ENCODE assay signal across 23 mouse cellular contexts in genomic region chr6:129422311-129422710, GRCm38 (mm10). TPM values are rescaled to one million over a fixed set of nuclear protein-coding genes. Genes with fewer than 3 reads are reported as not detected.
DNase-seq lines count a peak whose midpoint lies in the region; ATAC-seq and TF ChIP-seq lines count a peak whose summit lies in the region.
"Had no signal": no experiment of that assay in that cellular context is flagged by ENCODE, and none has a peak within 500 bp of the region (broad histone marks: within the 10 kb centered on the region; RNA-seq: fewer than 3 reads in every experiment).

No protein-coding gene starts in this region.

- H3K4me1 ChIP-seq in liver, adult 2 months (ENCODE audit: control insufficient read depth, insufficient read depth, low read length): peaks cover 11% of the 10 kb centered on the region
- peaks cover 18% of the 10 kb centered on the region for H3K4me1 ChIP-seq in liver, embryonic 12.5 days

- no peaks in the 10 kb centered on the region for H3K27me3 ChIP-seq in liver, adult 2 months (ENCODE audit: control insufficient read depth, insufficient read depth, low read length)
- no peaks in the 10 kb centered on the region for H3K27me3 ChIP-seq in liver, embryonic 12.5 days (replicated peaks)
- H3K27me3 ChIP-seq: CH12.LX had no signal

- DNase-seq in adrenal gland, adult 2 months: peak; percentile 23
- no peak for DNase-seq in adrenal gland, postnatal 25 days
- DNase-seq in adrenal gland, postnatal 10 days: peak; percentile 5
- DNase-seq in adrenal gland, postnatal 36 days: no peak
- DNase-seq in liver, adult 2 months (ENCODE audit: extremely low read depth, low read depth, low spot score): peak; percentile 96
- DNase-seq: adrenal gland, adult 8-10 months; B cell, adult 2 months; cerebellum, adult 11 months; cerebellum, adult 11-12 months; cerebellum, adult 18-20 months; cerebellum, adult 2 months; cerebellum, adult 8-10 months; cerebellum, adult 9-10 months; cerebellum, adult 9-11 months had no signal

- no peak for TF ChIP-seq CTCF in liver, adult 2 months (IDR thresholded peaks at IDR 0.05; ENCODE audit: low read depth, low read length)

- H3K4me3 ChIP-seq in liver, adult 2 months (ENCODE audit: insufficient read depth, low read depth, low read length): no peak overlapping the region
- H3K4me3 ChIP-seq in liver, embryonic 12.5 days: no peak overlapping the region

- no peak overlapping the region for H3K4me2 ChIP-seq in liver, embryonic 12.5 days

- H3K9ac ChIP-seq in liver, adult 2 months (ENCODE audit: low read depth, low read length): no peak overlapping the region
- no peak overlapping the region for H3K9ac ChIP-seq in liver, embryonic 12.5 days

- no peak overlapping the region for H3K27ac ChIP-seq in liver, adult 2 months (replicated peaks; ENCODE audit: insufficient read depth, low read depth, low read length)
- H3K27ac ChIP-seq in liver, embryonic 12.5 days: no peak overlapping the region

- H3K36me3 ChIP-seq in liver, adult 2 months (ENCODE audit: control insufficient read depth, insufficient read depth, low read length): no peaks in the 10 kb centered on the region
- no peaks in the 10 kb centered on the region for H3K36me3 ChIP-seq in liver, embryonic 12.5 days
- H3K36me3 ChIP-seq: G1E had no signal

- no peaks in the 10 kb centered on the region for H3K9me3 ChIP-seq in liver, embryonic 12.5 days (replicated peaks)
- H3K9me3 ChIP-seq: G1E had no signal

- no peak for TF ChIP-seq POLR2A in liver, adult 2 months (IDR thresholded peaks at IDR 0.05; ENCODE audit: extremely low read depth, insufficient read depth, low read length)

- 25% methylated on average over 3 of the region's 3 CpGs for WGBS in liver, adult 2 months
- 81% methylated on average over 3 of the region's 3 CpGs for WGBS in liver, embryonic 12.5 days (ENCODE audit: insufficient replicate concordance)

- H3K79me2 ChIP-seq in liver, adult 2 months (ENCODE audit: control insufficient read depth, insufficient read depth, low read length): no peaks in the 10 kb centered on the region

- ATAC-seq in liver, embryonic 12.5 days: no peak
- ATAC-seq: activated CD4-positive, CD25-positive, alpha-beta regulatory T cell, adult 4 months; CD4-positive, CD25-positive, alpha-beta regulatory T cell, adult 4 months; Patski had no signal

RNA-seq across cellular contexts. Expression of gene Clec9a, which starts 13.6 kb away (rescaled TPM):
- total RNA-seq in adrenal gland, adult 2 months (2021): under 1 TPM; 0.23 to 0.73 TPM
- polyA plus RNA-seq in adrenal gland, adult 2 months (2012; rRNA removed): 0.20 and 0.24 TPM in 2 replicates
- 0.30 TPM in 1 of 2 replicates, not detected in the other for total RNA-seq in adrenal gland, postnatal 25 days (2021)
- under 1 TPM; 0.51 to 0.94 TPM for total RNA-seq in adrenal gland, postnatal 10 days (2021)
- total RNA-seq in adrenal gland, postnatal 36 days (2021): under 1 TPM; 0.13 to 0.17 TPM
- total RNA-seq in liver, adult 2 months (2014; rRNA removed): 2.8 and 2.9 TPM in 2 replicates
- polyA plus RNA-seq in liver, adult 2 months (2012; rRNA removed): 0.44 and 0.86 TPM in 2 replicates
- polyA plus RNA-seq in liver, embryonic 12.5 days (2016; fragmentation: Nextera tagmentation; extraction: Ambion mirVana): 0.29 and 0.39 TPM in 2 replicates
- total RNA-seq: CH12.LX, ES-E14, MEL had no signal
- polyA plus RNA-seq: activated CD4-positive, CD25-positive, alpha-beta regulatory T cell, adult 4 months; C2C12; CD4-positive, CD25-positive, alpha-beta regulatory T cell, adult 4 months; cerebellum, adult 2 months; G1E; Patski had no signal

RNA-seq across cellular contexts. Expression of gene Clec1b, which starts 25.2 kb away (rescaled TPM):
- total RNA-seq in adrenal gland, adult 2 months (2021): under 1 TPM; 0.35 to 0.43 TPM
- 0.18 TPM in 1 of 2 replicates, not detected in the other for polyA plus RNA-seq in adrenal gland, adult 2 months (2012; rRNA removed)
- 0.39 and 0.43 TPM in 2 replicates for total RNA-seq in adrenal gland, postnatal 25 days (2021)
- 1 to 10 TPM; 1.9 to 3.7 TPM for total RNA-seq in adrenal gland, postnatal 10 days (2021)
- 1 to 10 TPM in 1 of 2 experiments, under 1 TPM in 1; 0.56 to 1.2 TPM for total RNA-seq in adrenal gland, postnatal 36 days (2021)
- 23.2 and 24.2 TPM in 2 replicates for total RNA-seq in liver, adult 2 months (2014; rRNA removed)
- 1.7 and 3.7 TPM in 2 replicates for polyA plus RNA-seq in liver, adult 2 months (2012; rRNA removed)
- polyA plus RNA-seq in liver, embryonic 12.5 days (2016; fragmentation: Nextera tagmentation; extraction: Ambion mirVana): 31.9 and 32.7 TPM in 2 replicates
- total RNA-seq: CH12.LX, ES-E14, MEL had no signal
- polyA plus RNA-seq: C2C12, G1E, Patski had no signal

RNA-seq across cellular contexts. Expression of gene Clec1a, which starts 29.5 kb away (rescaled TPM):
- total RNA-seq in adrenal gland, adult 2 months (2021): 1 to 10 TPM; 3.3 to 6.7 TPM
- polyA plus RNA-seq in adrenal gland, adult 2 months (2012; rRNA removed): 1.5 TPM in 2 replicates
- 4.8 and 6.5 TPM in 2 replicates for total RNA-seq in adrenal gland, postnatal 25 days (2021)
- total RNA-seq in adrenal gland, postnatal 10 days (2021): 10 to 100 TPM in 1 of 2 experiments, 1 to 10 TPM in 1; 7.2 to 11.4 TPM
- 1 to 10 TPM; 3.4 to 9.7 TPM for total RNA-seq in adrenal gland, postnatal 36 days (2021)
- total RNA-seq in liver, adult 2 months (2014; rRNA removed): 3.2 and 3.5 TPM in 2 replicates
- polyA plus RNA-seq in liver, adult 2 months (2012; rRNA removed): 0.20 and 0.34 TPM in 2 replicates
- polyA plus RNA-seq in liver, embryonic 12.5 days (2016; fragmentation: Nextera tagmentation; extraction: Ambion mirVana): 0.24 and 0.38 TPM in 2 replicates
- total RNA-seq: CH12.LX, ES-E14, MEL had no signal
- polyA plus RNA-seq: activated CD4-positive, CD25-positive, alpha-beta regulatory T cell, adult 4 months; CD4-positive, CD25-positive, alpha-beta regulatory T cell, adult 4 months; G1E; Patski had no signal

RNA-seq across cellular contexts. Expression of gene Clec12b, which starts 36.6 kb away (rescaled TPM):
- under 1 TPM in 1 of 2 experiments, not detected in 1; 0.20 TPM for total RNA-seq in adrenal gland, adult 2 months (2021)
- polyA plus RNA-seq in adrenal gland, adult 2 months (2012; rRNA removed): not detected in 2 replicates
- not detected in 2 replicates for total RNA-seq in adrenal gland, postnatal 25 days (2021)
- not detected for total RNA-seq in adrenal gland, postnatal 10 days (2021)
- total RNA-seq in adrenal gland, postnatal 36 days (2021): not detected
- not detected in 2 replicates for total RNA-seq in liver, adult 2 months (2014; rRNA removed)
- not detected in 2 replicates for polyA plus RNA-seq in liver, adult 2 months (2012; rRNA removed)
- polyA plus RNA-seq in liver, embryonic 12.5 days (2016; fragmentation: Nextera tagmentation; extraction: Ambion mirVana): not detected in 2 replicates
- total RNA-seq: CH12.LX, ES-E14, MEL had no signal
- polyA plus RNA-seq: activated CD4-positive, CD25-positive, alpha-beta regulatory T cell, adult 4 months; C2C12; CD4-positive, CD25-positive, alpha-beta regulatory T cell, adult 4 months; G1E; Patski had no signal

Comparison
In these comparisons a context has a peak if more than half of its experiments do, and no peak if none do; other contexts are left out.
1. DNase-seq: peak in adrenal gland, adult 2 months (single experiment), adrenal gland, postnatal 10 days (single experiment) and liver, adult 2 months (single experiment); none in adrenal gland, postnatal 25 days (single experiment) and adrenal gland, postnatal 36 days (0 of 2).